Mouse (Mus musculus): ENCODE results near the gene Pbx1.

DNA sequence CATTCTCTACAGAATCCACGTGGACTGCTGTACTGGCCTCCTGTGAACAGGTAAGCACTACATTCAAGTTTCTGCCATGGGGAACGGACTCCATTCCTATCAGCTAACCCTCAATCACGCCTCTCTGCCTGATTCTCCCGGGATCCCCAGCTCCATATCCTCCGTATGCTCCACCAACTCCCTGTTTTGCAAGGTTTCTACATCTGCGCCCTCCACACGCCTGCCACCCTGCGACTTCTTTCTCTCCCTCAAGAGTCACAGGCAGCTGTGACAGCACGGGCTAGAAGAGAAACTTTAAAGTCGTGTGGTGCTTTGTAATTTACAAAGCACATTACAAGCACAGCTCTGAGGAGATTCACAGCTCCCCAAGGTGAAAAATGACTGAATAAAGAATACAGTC, 23.3 kb downstream of the Pbx1 start:
- TF ChIP-seq CTCF (IDR thresholded peaks at IDR 0.05; ENCODE audit: insufficient read depth, low read length) (no peak), POLR2A (IDR thresholded peaks at IDR 0.05; ENCODE audit: borderline replicate concordance, extremely low read depth, low read depth, low read length) (no peak)

Data from lung, adult 2 months (tissue).